Mouse (Mus musculus): ENCODE measurements around the gene Galntl5. TPM values are rescaled to one million over a fixed set of nuclear protein-coding genes. Genes with fewer than 3 reads are reported as not detected.
"Not testable (repeated sequence)": the region's sequence is repeated elsewhere in the genome, so short reads cannot be mapped to it uniquely, and the experiment has no call there.

Gene Galntl5
- total RNA-seq, 2 experiments from 2014 or later: not detected

GRCm38 (mm10) chr5:25188802-25189201, 7.5 kb downstream of the Galntl5 start:
- DNase-seq (ENCODE audit: extremely low spot score in 1 of 2, low spot score in 1 of 2): no peak

GRCm38 (mm10) chr5:25190521-25190920, 9.3 kb downstream of the Galntl5 start:
- DNase-seq (ENCODE audit: extremely low spot score in 1 of 2, low spot score in 1 of 2): no peak

GRCm38 (mm10) chr5:25211872-25212271, 30.6 kb downstream of the Galntl5 start:
- peak in 1 of 2 experiments; percentile 11 for DNase-seq (ENCODE audit: extremely low spot score in 1 of 2, low spot score in 1 of 2)

GRCm38 (mm10) chr5:25213216-25213615, 32.0 kb downstream of the Galntl5 start:
- not testable (repeated sequence) for DNase-seq (ENCODE audit: extremely low spot score in 1 of 2, low spot score in 1 of 2)

DNA sequence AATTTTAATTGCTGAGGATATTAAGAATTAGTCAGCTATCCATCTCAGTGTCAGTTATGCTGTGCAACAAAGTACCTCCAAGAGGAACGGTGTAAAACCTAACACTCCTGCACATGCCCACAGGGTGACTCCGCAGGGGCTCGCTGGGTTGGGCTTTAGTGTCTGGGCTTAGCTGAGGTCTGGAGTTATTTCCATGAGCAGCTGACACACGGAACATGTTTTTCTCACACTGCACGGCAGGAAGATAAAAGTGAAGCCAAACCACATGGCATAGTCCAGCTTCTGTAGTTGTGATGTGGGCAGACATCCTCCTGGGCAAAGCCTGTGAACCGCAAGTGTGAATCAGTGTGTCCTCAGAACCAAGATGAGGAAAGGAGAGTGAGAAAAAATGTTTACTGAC, 33.7 kb downstream of the Galntl5 start:
- no peak for DNase-seq (ENCODE audit: extremely low spot score in 1 of 2, low spot score in 1 of 2)

DNA sequence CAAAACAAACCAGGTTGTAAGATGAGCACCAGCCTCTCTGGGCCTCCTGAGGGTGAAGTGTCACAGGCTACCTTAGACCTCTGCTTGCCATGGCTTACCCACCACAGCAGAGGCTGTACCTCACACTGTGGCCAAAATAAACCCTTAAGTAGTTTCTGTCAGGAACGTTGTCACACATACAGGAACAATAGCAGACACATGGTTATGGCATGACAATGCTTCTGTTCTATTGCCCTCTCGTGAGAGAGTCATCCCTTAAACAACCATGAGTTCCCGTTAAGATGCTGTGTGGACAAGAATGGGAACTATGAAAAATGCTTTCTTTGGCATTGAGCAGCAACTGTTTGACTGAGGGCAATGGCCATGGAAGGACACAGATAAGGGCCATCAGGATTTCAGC, 40.3 kb downstream of the Galntl5 start, which contains the start of gene Galnt11:
Gene Galnt11 (plus strand): TSS at position 301 of the 400 bp plus-strand sequence.
- no peak for DNase-seq (ENCODE audit: extremely low spot score in 1 of 2, low spot score in 1 of 2)

- DNase-seq (ENCODE audit: extremely low spot score in 1 of 2, low spot score in 1 of 2): peak; percentile 89 to 93
These were observed 41.8 kb downstream of the Galntl5 start, which contains the start of gene E130116L18Rik for GRCm38 (mm10) chr5:25222752-25223702. E130116L18Rik (minus strand) TSS chr5:25223153.

DNA sequence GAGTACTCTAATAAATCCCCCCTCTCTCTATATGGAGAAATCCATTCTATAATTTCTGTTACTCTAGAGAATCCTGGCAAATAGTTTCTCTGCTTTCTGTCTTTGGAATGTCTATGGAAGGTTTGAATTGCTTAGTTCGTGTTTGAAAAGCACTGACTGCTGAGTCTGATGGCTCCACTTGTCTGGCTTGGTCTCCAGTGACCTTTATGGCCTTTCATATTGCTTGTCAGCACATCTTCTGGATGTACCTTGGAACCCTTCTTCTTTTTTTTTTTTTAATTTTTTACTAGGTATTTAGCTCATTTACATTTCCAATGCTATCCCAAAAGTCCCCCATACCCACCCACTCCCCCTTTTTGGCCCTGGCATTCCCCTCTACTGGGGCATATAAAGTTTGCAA, 43.1 kb downstream of the Galntl5 start:
- DNase-seq (ENCODE audit: extremely low spot score in 1 of 2, low spot score in 1 of 2): not testable (repeated sequence)

DNA sequence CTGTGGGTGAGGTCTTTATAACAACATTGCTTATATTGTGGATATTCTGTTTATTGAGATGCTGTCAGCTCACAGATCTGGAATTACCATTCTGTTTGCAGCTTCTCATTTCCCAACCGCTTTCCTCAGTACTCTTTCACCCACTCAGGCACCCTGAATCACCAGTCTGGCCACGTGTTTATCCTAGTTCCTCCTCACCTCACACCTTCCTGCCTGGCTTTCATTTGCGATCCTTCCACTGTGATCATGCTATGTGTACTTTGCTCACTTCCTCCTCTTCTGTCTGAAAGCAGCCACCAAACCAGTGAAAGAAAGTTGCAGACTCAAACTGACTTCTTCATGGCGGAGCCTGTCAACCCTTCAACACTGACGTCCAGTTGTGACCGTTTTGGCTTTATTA, 61.8 kb downstream of the Galntl5 start:
- no peak for DNase-seq (ENCODE audit: extremely low spot score in 1 of 2, low spot score in 1 of 2)

- no peak for DNase-seq (ENCODE audit: extremely low spot score in 1 of 2, low spot score in 1 of 2)
These were observed 64.7 kb downstream of the Galntl5 start for GRCm38 (mm10) chr5:25245806-25246472.

DNA sequence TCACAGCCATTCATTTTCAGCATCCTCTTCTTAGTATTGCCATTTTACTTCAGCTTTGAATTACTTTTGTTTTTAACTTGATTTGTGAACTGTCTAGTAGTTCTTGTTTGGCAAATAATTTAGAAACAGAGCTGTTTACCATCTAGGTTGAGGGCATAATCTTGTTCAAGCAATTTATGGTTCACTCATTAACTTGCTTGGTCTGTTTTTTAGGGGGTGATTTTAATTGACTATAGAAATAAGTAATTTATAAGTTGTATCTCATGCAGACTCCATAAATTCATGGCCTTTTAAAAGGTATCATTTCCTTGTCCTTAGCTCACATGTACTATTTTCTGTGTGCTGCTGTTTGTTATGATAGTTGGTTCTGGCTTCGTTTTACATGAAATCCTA, 65.2 kb downstream of the Galntl5 start:
- no peak for DNase-seq (ENCODE audit: extremely low spot score in 1 of 2, low spot score in 1 of 2)

GRCm38 (mm10) chr5:25247036-25247435, 65.8 kb downstream of the Galntl5 start:
- DNase-seq (ENCODE audit: extremely low spot score in 1 of 2, low spot score in 1 of 2): no peak

GRCm38 (mm10) chr5:25252423-25252822, 71.2 kb downstream of the Galntl5 start:
- DNase-seq (ENCODE audit: extremely low spot score in 1 of 2, low spot score in 1 of 2): no peak

DNA sequence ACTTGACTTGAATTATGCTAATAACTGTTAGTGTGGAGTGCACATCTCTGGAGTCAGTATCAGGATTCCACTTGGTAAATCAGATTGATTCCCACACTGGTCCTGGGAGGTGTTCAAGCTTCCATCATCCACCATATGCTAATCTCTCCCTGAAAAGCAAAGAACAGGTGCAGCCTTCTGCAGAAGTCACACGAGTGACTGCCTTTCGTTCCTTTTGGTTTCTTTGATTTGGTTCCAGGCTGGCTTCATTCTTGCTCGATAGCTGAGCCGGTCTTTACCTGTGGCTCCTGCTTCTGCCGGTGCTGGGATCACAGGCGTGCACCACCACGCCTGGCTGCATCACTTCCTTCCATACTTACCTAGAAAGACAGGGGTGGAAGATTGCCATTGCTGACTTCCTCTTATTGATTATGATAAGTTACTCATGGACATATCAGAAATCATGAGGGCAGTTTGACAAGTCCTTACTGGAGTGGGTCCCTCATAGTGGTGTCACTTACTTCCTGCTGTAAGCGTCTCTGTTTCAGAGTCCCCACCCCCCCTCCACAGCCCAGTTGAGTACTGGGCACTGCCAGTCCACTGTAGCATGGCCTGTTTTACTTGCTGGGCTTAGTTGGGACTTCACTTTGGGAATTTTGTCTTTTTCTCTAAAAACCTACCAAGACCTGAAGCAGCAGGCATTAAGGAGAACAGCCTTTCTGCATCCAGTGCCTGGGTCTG, 71.7 kb downstream of the Galntl5 start:
- DNase-seq (ENCODE audit: extremely low spot score in 1 of 2, low spot score in 1 of 2): no peak

- DNase-seq (ENCODE audit: extremely low spot score in 1 of 2, low spot score in 1 of 2): no peak
These were observed 73.2 kb downstream of the Galntl5 start for GRCm38 (mm10) chr5:25254491-25254890.

- no peak for DNase-seq (ENCODE audit: extremely low spot score in 1 of 2, low spot score in 1 of 2)
These were observed 75.4 kb downstream of the Galntl5 start for GRCm38 (mm10) chr5:25256686-25257085.

- no peak for DNase-seq (ENCODE audit: extremely low spot score in 1 of 2, low spot score in 1 of 2)
These were observed 80.2 kb downstream of the Galntl5 start for GRCm38 (mm10) chr5:25261452-25261851.

- DNase-seq (ENCODE audit: extremely low spot score in 1 of 2, low spot score in 1 of 2): no peak
These were observed 81.0 kb downstream of the Galntl5 start for GRCm38 (mm10) chr5:25262266-25262665.

- DNase-seq (ENCODE audit: extremely low spot score in 1 of 2, low spot score in 1 of 2): no peak
These were observed 87.1 kb downstream of the Galntl5 start for GRCm38 (mm10) chr5:25268258-25268888.

Measured in layer of hippocampus, postnatal 25 days (tissue).